ENCODE assay signal across 8 mouse cellular contexts in the genomic region with DNA sequence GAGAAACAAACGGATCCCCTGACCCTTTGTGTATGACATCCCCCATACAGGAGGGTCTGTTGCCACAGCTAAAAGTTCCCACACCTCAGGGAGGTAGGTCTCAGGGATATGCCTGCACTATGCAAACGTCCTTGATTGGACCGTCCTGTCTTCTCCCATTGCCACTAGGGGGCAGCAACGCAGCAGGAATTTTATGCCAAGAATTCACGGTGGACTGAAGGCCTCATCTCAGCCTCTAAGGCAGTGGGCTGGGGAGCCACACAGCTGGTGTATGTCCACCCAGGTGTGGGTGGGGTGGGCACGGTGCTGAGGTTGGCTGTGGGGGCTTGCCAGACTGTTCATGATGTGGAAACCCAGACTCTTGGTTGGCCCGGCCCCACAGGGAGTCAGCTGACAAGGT. TPM values are rescaled to one million over a fixed set of nuclear protein-coding genes. Genes with fewer than 3 reads are reported as not detected.
DNase-seq lines count a peak whose midpoint lies in the region; ATAC-seq lines count a peak whose summit lies in the region.

No protein-coding gene starts in this region.

- peak; percentile 76 for ATAC-seq in inflammation-experienced regulatory T-cells, adult 6 months
- ATAC-seq in megakaryocyte progenitor cell, adult 5-6 weeks (replicated peaks; ENCODE audit: poor library complexity), result peak; percentile 81

- peak; percentile 95 for DNase-seq in adipocyte (ENCODE audit: low spot score)
- DNase-seq in embryo, embryonic 10 days (ENCODE audit: low spot score), result peak; percentile 93
- peak; percentile 69 for DNase-seq in gastrocnemius, postnatal 25 days
- peak; percentile 76 to 88 for DNase-seq in left cerebral cortex, adult 8-10 months (ENCODE audit: low spot score in 2 of 2)
- peak; percentile 92 to 94 for DNase-seq in right cerebral cortex, postnatal 10 days (ENCODE audit: low spot score in 2 of 2)
- DNase-seq in urinary bladder, postnatal 14 days (ENCODE audit: low spot score), result peak; percentile 91

RNA-seq across cellular contexts. Expression of a gene that starts 27.4 kb away (rescaled TPM):
- 1 to 10 TPM; 6.2 to 6.6 TPM for total RNA-seq in gastrocnemius, postnatal 25 days (2021)
- polyA plus RNA-seq in inflammation-experienced regulatory T-cells, adult 6 months (2017; shearing (Covaris generic)), result 10 to 100 TPM in 2 of 3 experiments, 1 to 10 TPM in 1; 5.9 to 20.1 (median 14.8) TPM
- total RNA-seq in left cerebral cortex, adult 8-10 months (2022), result 10 to 100 TPM; 59.9 to 72.4 (median 63.5) TPM
- 4.9 and 6.9 TPM in 2 replicates for total RNA-seq in megakaryocyte progenitor cell, adult 5-6 weeks (2015)
- total RNA-seq in megakaryocyte progenitor cell, adult 5-6 weeks (2017), result 14.2 and 16.0 TPM in 2 replicates

RNA-seq across cellular contexts. Expression of a gene that starts 31.2 kb away (rescaled TPM):
- total RNA-seq in gastrocnemius, postnatal 25 days (2021), result 1 to 10 TPM; 4.2 to 6.3 TPM
- polyA plus RNA-seq in inflammation-experienced regulatory T-cells, adult 6 months (2017; shearing (Covaris generic)), result 10 to 100 TPM; 18.4 to 21.9 (median 18.7) TPM
- 10 to 100 TPM; 35.5 to 47.5 (median 42.3) TPM for total RNA-seq in left cerebral cortex, adult 8-10 months (2022)
- 11.4 and 14.8 TPM in 2 replicates for total RNA-seq in megakaryocyte progenitor cell, adult 5-6 weeks (2015)
- total RNA-seq in megakaryocyte progenitor cell, adult 5-6 weeks (2017), result 15.2 and 15.6 TPM in 2 replicates

Comparison
In these comparisons a context has a peak if more than half of its experiments do, and no peak if none do; other contexts are left out.
1. Peak in every context shown above with its lines: DNase-seq and ATAC-seq.